Mouse (Mus musculus) urinary bladder, postnatal 14 days (tissue): ENCODE measurements around the gene Papss2.
"Not testable (repeated sequence)": the region's sequence is repeated elsewhere in the genome, so short reads cannot be mapped to it uniquely, and the experiment has no call there.

ENCODE experiments used
- DNase-seq: peaks from one replicate; pipeline ENCODE4 v3.0.0; 2021; ENCODE audit warnings: low spot score

Papss2 gene

GRCm38 (mm10) chr19:32638276-32638903 is 42.8 kb downstream of the Papss2 start:
- DNase-seq = no peak

GRCm38 (mm10) chr19:32641535-32641934 is 45.9 kb downstream of the Papss2 start:
- DNase-seq = no peak

GRCm38 (mm10) chr19:32641995-32642394 is 46.4 kb downstream of the Papss2 start:
- DNase-seq = no peak

- DNase-seq = no peak
Observed at GRCm38 (mm10) chr19:32643642-32644041, 48.1 kb downstream of the Papss2 start.

- no peak for DNase-seq
Observed at GRCm38 (mm10) chr19:32645939-32646338, 50.3 kb downstream of the Papss2 start.

- DNase-seq = no peak
Observed at GRCm38 (mm10) chr19:32646382-32646781, 50.8 kb downstream of the Papss2 start.

GRCm38 (mm10) chr19:32648019-32648571 is 52.5 kb downstream of the Papss2 start:
- no peak for DNase-seq

GRCm38 (mm10) chr19:32651046-32651445 is 55.5 kb downstream of the Papss2 start:
- DNase-seq = no peak

GRCm38 (mm10) chr19:32653122-32653521 is 57.5 kb downstream of the Papss2 start:
- no peak for DNase-seq

- no peak for DNase-seq
Observed at GRCm38 (mm10) chr19:32653630-32654362, 58.2 kb downstream of the Papss2 start.

- DNase-seq = no peak
Observed at GRCm38 (mm10) chr19:32659346-32659745, 63.8 kb downstream of the Papss2 start.

GRCm38 (mm10) chr19:32662936-32663335 is 67.3 kb downstream of the Papss2 start:
- no peak for DNase-seq

- no peak for DNase-seq
Observed at GRCm38 (mm10) chr19:32665243-32665642, 69.7 kb downstream of the Papss2 start.

- not testable (repeated sequence) for DNase-seq
Observed at GRCm38 (mm10) chr19:32667830-32668229, 72.2 kb downstream of the Papss2 start.

GRCm38 (mm10) chr19:32675766-32676165 is 80.2 kb downstream of the Papss2 start:
- no peak for DNase-seq

GRCm38 (mm10) chr19:32680894-32681293 is 85.3 kb downstream of the Papss2 start:
- no peak for DNase-seq

- DNase-seq = no peak
Observed at GRCm38 (mm10) chr19:32683081-32683480, 87.5 kb downstream of the Papss2 start.

GRCm38 (mm10) chr19:32687721-32688120 is 92.1 kb downstream of the Papss2 start:
- no peak for DNase-seq

GRCm38 (mm10) chr19:32688227-32688626 is 92.6 kb downstream of the Papss2 start:
- not testable (repeated sequence) for DNase-seq

GRCm38 (mm10) chr19:32689724-32690123 is 94.1 kb downstream of the Papss2 start:
- no peak for DNase-seq

GRCm38 (mm10) chr19:32696674-32697073 is 101.1 kb downstream of the Papss2 start:
- no peak for DNase-seq

GRCm38 (mm10) chr19:32702191-32702590 is 106.6 kb downstream of the Papss2 start:
- no peak for DNase-seq

- DNase-seq = no peak
Observed at GRCm38 (mm10) chr19:32708996-32709395, 113.4 kb downstream of the Papss2 start.
